Mouse (Mus musculus): ENCODE data around the gene Ccm2. TPM values are rescaled to one million over a fixed set of nuclear protein-coding genes. Genes with fewer than 3 reads are reported as not detected.

Gene Ccm2
- total and polyA plus RNA-seq, 3 experiments = 30.4 to 34.5 (median 32.7) TPM

DNA sequence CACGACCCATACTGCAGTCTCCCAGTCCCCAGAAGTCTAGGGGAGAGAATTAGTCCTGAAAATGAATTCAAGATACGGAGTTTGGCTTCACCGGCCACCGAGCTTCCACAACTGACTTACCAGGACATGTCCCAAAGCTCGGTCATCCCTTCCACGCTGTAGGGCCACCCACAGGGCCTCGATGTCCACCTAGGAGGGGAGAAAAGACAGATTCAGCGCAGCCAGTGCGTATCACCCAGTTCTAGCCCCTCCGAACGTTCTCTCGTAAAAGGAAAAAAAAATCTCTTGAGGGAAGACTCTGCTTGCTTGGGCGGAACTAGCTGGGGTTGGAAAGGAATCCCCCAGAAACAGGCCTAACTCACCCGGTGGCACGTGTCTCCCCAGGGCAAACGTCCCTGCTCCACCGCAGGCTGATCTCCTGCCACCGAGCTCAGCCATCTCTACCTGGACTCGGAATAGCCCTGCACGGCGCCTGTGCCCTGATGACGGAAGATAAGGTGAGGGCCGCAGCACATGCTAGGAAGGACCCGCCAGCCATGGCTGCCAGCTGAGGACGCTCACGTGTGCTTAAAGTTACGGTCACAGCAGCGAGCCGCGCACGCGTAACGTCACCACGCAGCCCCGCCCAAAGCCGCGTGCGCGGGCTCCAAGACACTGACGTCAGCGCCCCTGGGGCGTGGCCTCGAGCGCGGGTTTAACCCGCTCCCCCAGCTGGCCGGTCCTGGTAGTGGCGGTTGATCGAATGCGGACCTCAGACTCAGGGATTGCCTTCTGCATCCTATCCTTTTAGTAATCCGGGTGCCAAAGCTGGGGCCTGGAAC lies 18.3 kb upstream of the Ccm2 start (continued):
- TF ChIP-seq EP300 (IDR thresholded peaks at IDR 0.05; ENCODE audit: low read length) = peak; percentile 20; the same call in 1 of the 2 replicates

DNA sequence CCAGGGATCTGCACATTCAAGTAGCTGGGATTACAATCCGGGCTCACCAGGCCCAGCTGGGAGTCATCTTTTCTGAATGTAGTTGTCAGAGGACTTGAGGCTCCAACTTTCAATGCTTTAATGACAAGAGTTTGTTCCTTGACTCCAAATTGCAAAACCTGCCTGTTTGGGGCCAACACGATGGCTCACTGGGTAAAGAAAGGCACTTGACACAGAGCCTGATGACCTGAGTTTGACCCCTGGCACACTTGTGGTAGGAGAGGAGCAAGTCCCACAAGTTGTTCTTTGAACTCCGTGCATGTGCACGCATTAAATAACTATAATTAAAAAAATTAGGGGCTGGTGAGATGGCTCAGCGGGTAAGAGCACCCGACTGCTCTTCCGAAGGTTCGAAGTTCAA lies 16.7 kb upstream of the Ccm2 start:
- no peak for DNase-seq (ENCODE audit: extremely low read depth)
- H3K9ac ChIP-seq (ENCODE audit: insufficient read depth, low read depth) = peak overlapping the region; percentile 84
- in situ Hi-C loops (cut with MboI; ENCODE audit: low pct_ligation_motif_present, low pct_unique_long_range_greater_than_20kb, low sequenced_read_pairs) = no loop called here
- TF ChIP-seq ZKSCAN1 (IDR thresholded peaks at IDR 0.05; ENCODE audit: borderline replicate concordance, low read depth, low read length) (no peak), IRF4 (IDR thresholded peaks at IDR 0.05; ENCODE audit: low read depth, low read length) (no peak), ETS1 (conservative IDR thresholded peaks at IDR 0.05; ENCODE audit: low read depth, low read length) (no peak), MAX (IDR thresholded peaks at IDR 0.05; ENCODE audit: low read length) (0 out of 2 replicates have a peak, but pooled peaks have one; percentile 16), ZC3H11A (IDR thresholded peaks at IDR 0.05; ENCODE audit: low read depth, low read length) (no peak), HCFC1 (IDR thresholded peaks at IDR 0.05; ENCODE audit: low read depth, low read length) (no peak), POLR2A (IDR thresholded peaks at IDR 0.05; ENCODE audit: low read depth, low read length) (0 out of 2 replicates have a peak, but pooled peaks have one; percentile 26), TCF12 (IDR thresholded peaks at IDR 0.05; ENCODE audit: low read depth, low read length) (no peak), NRF1 (IDR thresholded peaks at IDR 0.05; ENCODE audit: low read depth, low read length) (no peak), RAD21 (IDR thresholded peaks at IDR 0.05; ENCODE audit: low read depth, low read length) (no peak)
- no peaks in the 10 kb centered on the region for H3K27me3 ChIP-seq (replicated peaks)
- H3K36me3 ChIP-seq (replicated peaks in 1 of 2; ENCODE audit: control insufficient read depth in 1 of 2, insufficient read depth in 1 of 2, low read length in 1 of 2) = peaks cover 16 to 23% of the 10 kb centered on the region in 2 experiments
- dilution Hi-C loops (cut with MboI; ENCODE audit: extremely low pct_ligation_motif_present, extremely low pct_unique_long_range_greater_than_20kb, low sequenced_read_pairs) = no loop called here
- no peak overlapping the region for H3K4me3 ChIP-seq (replicated peaks in 1 of 3; ENCODE audit: low read depth in 2 of 3, low read length in 2 of 3, poor library complexity in 1 of 3)
- H3K27ac ChIP-seq (ENCODE audit: insufficient read depth, low read depth) = no peak overlapping the region
- H3K4me2 ChIP-seq (ENCODE audit: insufficient read depth, low read depth, poor library complexity, severe bottlenecking) = peak overlapping the region; percentile 82
- peaks cover 26% of the 10 kb centered on the region for H3K79me2 ChIP-seq (replicated peaks; ENCODE audit: control insufficient read depth, extremely low read depth, insufficient read depth, poor library complexity, severe bottlenecking)
- H3K4me1 ChIP-seq (ENCODE audit: control insufficient read depth in 1 of 2, insufficient read depth in 2 of 2) = peaks cover 5 to 24% of the 10 kb centered on the region in 2 experiments
- H3K9me3 ChIP-seq (replicated peaks; ENCODE audit: low read length) = peaks cover 5% of the 10 kb centered on the region

DNA sequence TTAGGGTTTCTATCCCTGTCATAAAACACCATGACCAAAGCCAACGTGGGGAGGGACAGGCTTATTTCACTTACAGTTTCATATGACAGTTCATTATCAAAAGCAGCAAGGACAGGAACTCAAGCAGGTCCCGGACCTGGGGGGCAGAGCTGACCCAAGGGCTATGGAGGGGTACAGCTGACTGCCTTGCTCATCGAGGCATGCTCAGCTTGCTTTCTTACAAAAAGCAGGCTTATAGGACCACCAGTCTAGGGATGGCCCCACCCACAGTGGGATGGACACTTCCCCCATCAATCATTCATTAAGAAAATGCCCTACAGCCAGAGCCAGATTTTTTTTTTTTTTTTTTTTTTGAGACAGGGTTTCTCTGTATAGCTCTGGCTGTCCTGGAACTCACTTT lies 15.9 kb upstream of the Ccm2 start:
- no peak for DNase-seq (ENCODE audit: extremely low read depth)
- H3K27me3 ChIP-seq (replicated peaks) = no peaks in the 10 kb centered on the region
- peaks cover 22% of the 10 kb centered on the region for H3K79me2 ChIP-seq (replicated peaks; ENCODE audit: control insufficient read depth, extremely low read depth, insufficient read depth, poor library complexity, severe bottlenecking)
- H3K36me3 ChIP-seq (replicated peaks in 1 of 2; ENCODE audit: control insufficient read depth in 1 of 2, insufficient read depth in 1 of 2, low read length in 1 of 2) = peaks cover 9 to 16% of the 10 kb centered on the region in 2 experiments
- no peak overlapping the region for H3K9ac ChIP-seq (ENCODE audit: insufficient read depth, low read depth)
- H3K4me3 ChIP-seq (replicated peaks in 1 of 3; ENCODE audit: low read depth in 2 of 3, low read length in 2 of 3, poor library complexity in 1 of 3) = no peak overlapping the region
- dilution Hi-C loops (cut with MboI; ENCODE audit: extremely low pct_ligation_motif_present, extremely low pct_unique_long_range_greater_than_20kb, low sequenced_read_pairs) = no loop called here
- in situ Hi-C loops (cut with MboI; ENCODE audit: low pct_ligation_motif_present, low pct_unique_long_range_greater_than_20kb, low sequenced_read_pairs) = no loop called here
- H3K4me1 ChIP-seq (ENCODE audit: control insufficient read depth in 1 of 2, insufficient read depth in 2 of 2) = peaks cover 1 to 17% of the 10 kb centered on the region in 2 experiments; a peak in 3 of 4 replicates
- peaks cover 5% of the 10 kb centered on the region for H3K9me3 ChIP-seq (replicated peaks; ENCODE audit: low read length)
- no peak overlapping the region for H3K27ac ChIP-seq (ENCODE audit: insufficient read depth, low read depth)
- TF ChIP-seq NRF1 (IDR thresholded peaks at IDR 0.05; ENCODE audit: low read depth, low read length) (no peak), PAX5 (IDR thresholded peaks at IDR 0.05; ENCODE audit: low read length) (no peak), MYC (IDR thresholded peaks at IDR 0.05; ENCODE audit: low read depth, low read length) (no peak), JUN (IDR thresholded peaks at IDR 0.05; ENCODE audit: insufficient read depth, low read depth, low read length) (no peak), CTCF (conservative IDR thresholded peaks at IDR 0.05 in 1 of 2, IDR thresholded peaks at IDR 0.05 in 1 of 2; ENCODE audit: low read depth in 2 of 2, low read length in 2 of 2) (no peak), TBP (conservative IDR thresholded peaks at IDR 0.05; ENCODE audit: low read depth, low read length) (no peak), RCOR1 (conservative IDR thresholded peaks at IDR 0.05; ENCODE audit: low read depth, low read length) (no peak), CHD2 (IDR thresholded peaks at IDR 0.05; ENCODE audit: low read length) (no peak), UBTF (IDR thresholded peaks at IDR 0.05; ENCODE audit: low read depth, low read length) (no peak), EP300 (IDR thresholded peaks at IDR 0.05; ENCODE audit: low read length) (no peak), NELFE (IDR thresholded peaks at IDR 0.05; ENCODE audit: low read depth, low read length) (no peak), MXI1 (IDR thresholded peaks at IDR 0.05; ENCODE audit: low read depth, low read length) (no peak), GABPA (IDR thresholded peaks at IDR 0.05; ENCODE audit: insufficient replicate concordance, low read depth, low read length) (no peak), ETS1 (conservative IDR thresholded peaks at IDR 0.05; ENCODE audit: low read depth, low read length) (no peak), SIN3A (IDR thresholded peaks at IDR 0.05; ENCODE audit: low read length) (no peak), KAT2A (IDR thresholded peaks at IDR 0.05; ENCODE audit: insufficient replicate concordance, low read length) (no peak)
- no peak overlapping the region for H3K4me2 ChIP-seq (ENCODE audit: insufficient read depth, low read depth, poor library complexity, severe bottlenecking)
